Mouse (Mus musculus) kidney, embryonic 14.5 days (tissue): ENCODE results near the gene Elmod3. TPM values are rescaled to one million over a fixed set of nuclear protein-coding genes. Genes with fewer than 3 reads are reported as not detected.

ENCODE experiments used
- polyA plus RNA-seq: library from polyadenylated mRNA; unstranded; fragments of >200 nt; fragmentation: Nextera tagmentation; extraction: Ambion mirVana; gene quantifications from 2 replicates; pipeline ENCODE4 v1.2.1, GENCODE M21; 2014

Elmod3 gene
- polyA plus RNA-seq, 1 experiment from 2014 or later = 15.0 TPM

Other genes with a start within 250 kb of the Elmod3 start
- gene Tmem150a, start 243.0 kb downstream of the Elmod3 start, polyA plus RNA-seq = 18.3 and 18.7 TPM in 2 replicates
- gene Rnf181, start 231.5 kb downstream of the Elmod3 start, polyA plus RNA-seq = 103 and 106 TPM in 2 replicates
- gene Vamp5, start 217.9 kb downstream of the Elmod3 start, polyA plus RNA-seq = 32.1 and 38.4 TPM in 2 replicates
- gene Vamp8, start 207.7 kb downstream of the Elmod3 start, polyA plus RNA-seq = 114 and 143 TPM in 2 replicates
- 10.3 and 24.7 TPM in 2 replicates for gene Ggcx, start 184.1 kb downstream of the Elmod3 start, polyA plus RNA-seq
- 322 and 463 TPM in 2 replicates for gene Mat2a, start 158.9 kb downstream of the Elmod3 start, polyA plus RNA-seq
- gene Sh2d6, start 76.7 kb downstream of the Elmod3 start, polyA plus RNA-seq = not detected in 2 replicates
- 63.8 and 66.6 TPM in 2 replicates for gene Capg, start 54.0 kb downstream of the Elmod3 start, polyA plus RNA-seq
- 14.7 and 20.1 TPM in 2 replicates for gene Retsat, start 62 bp upstream of the Elmod3 start, polyA plus RNA-seq
- 22.5 and 39.6 TPM in 2 replicates for gene Tgoln1, start 18.6 kb upstream of the Elmod3 start, polyA plus RNA-seq
- 38.7 and 48.8 TPM in 2 replicates for gene Tcf7l1, start 190.8 kb upstream of the Elmod3 start, polyA plus RNA-seq